Mouse (Mus musculus) liver, embryonic 14.5 days (tissue): ENCODE measurements around the gene Hdc. TPM values are rescaled to one million over a fixed set of nuclear protein-coding genes. Genes with fewer than 3 reads are reported as not detected.
"Not testable (repeated sequence)": the region's sequence is repeated elsewhere in the genome, so short reads cannot be mapped to it uniquely, and the experiment has no call there.

Experiments
- ATAC-seq: fragments of 200-750 bp; cut with Nextera tagmentation; 2 replicates; pipeline ENCODE4 v1.8.0; 2017; ENCODE audit warnings: moderate number of reproducible peaks, mild to moderate bottlenecking, moderate library complexity; ENCODE audit not compliant: insufficient read depth
- DNase-seq, 3 experiments: peaks; one replicate each; pipeline ENCODE4 v3.0.0-alpha.2; 2012 to 2013; ENCODE audit warnings: low read depth in 3 of 3, low spot score in 3 of 3
- H3K27ac ChIP-seq: fragments of 300-500 bp; sonication (generic); 2 replicates; pipeline ENCODE4 v1.5.1; 2014; ENCODE audit warnings: moderate library complexity, mild to moderate bottlenecking, control low read depth, inconsistent platforms
- H3K27me3 ChIP-seq: fragments of 300-500 bp; sonication (generic); 2 replicates; pipeline ENCODE4 v1.6.1; 2014; ENCODE audit warnings: mild to moderate bottlenecking, low read length, moderate library complexity; ENCODE audit not compliant: control insufficient read depth, insufficient read depth
- H3K36me3 ChIP-seq: fragments of 300-500 bp; sonication (generic); replicated peaks from 2 replicates; pipeline ENCODE4 v1.6.1; 2014; ENCODE audit warnings: low read depth; ENCODE audit not compliant: control insufficient read depth, insufficient read depth
- H3K4me1 ChIP-seq, 2 experiments: fragments of 200-500 bp in 1 of 2; fragments of 300-500 bp in 1 of 2; sonication (generic) in 1 of 2; replicated peaks; 2 replicates each; pipeline ENCODE4 v1.6.1; 2012 to 2014; ENCODE audit warnings: antibody characterized with exemption in 1 of 2, inconsistent platforms in 1 of 2, low read length in 1 of 2; ENCODE audit not compliant: control insufficient read depth in 2 of 2, insufficient read depth in 2 of 2
- H3K4me2 ChIP-seq: fragments of 300-500 bp; sonication (generic); 2 replicates; pipeline ENCODE4 v1.6.1; 2014; ENCODE audit warnings: low read depth, mild to moderate bottlenecking, control low read depth, moderate library complexity
- H3K4me3 ChIP-seq, 2 experiments: fragments of 200-500 bp in 1 of 2; fragments of 300-500 bp in 1 of 2; sonication (generic) in 1 of 2; 2 replicates each; pipeline ENCODE4 v1.5.1; 2012 to 2014; ENCODE audit warnings: low read depth in 2 of 2, low read length in 2 of 2, mild to moderate bottlenecking in 2 of 2, control low read depth in 1 of 2, inconsistent platforms in 1 of 2, moderate library complexity in 1 of 2; ENCODE audit not compliant: insufficient read depth in 1 of 2
- H3K9ac ChIP-seq: fragments of 300-500 bp; sonication (generic); replicated peaks from 2 replicates; pipeline ENCODE4 v1.6.1; 2014; ENCODE audit warnings: mild to moderate bottlenecking, control low read depth, moderate library complexity
- H3K9me3 ChIP-seq: fragments of 300-500 bp; sonication (generic); 2 replicates; pipeline ENCODE4 v1.6.1; 2016; ENCODE audit warnings: low read length, mixed read lengths; ENCODE audit not compliant: control insufficient read depth
- CTCF ChIP-seq: IDR thresholded peaks from 2 replicates; pipeline ENCODE4 v1.5.1; 2016; ENCODE audit warnings: antibody characterized with exemption, low read depth, control low read depth
- EP300 ChIP-seq: IDR thresholded peaks from 2 replicates; pipeline ENCODE4 v1.6.1; 2016; ENCODE audit warnings: antibody characterized with exemption, low read depth
- WGBS: fragments of 180-500 bp; shearing (Covaris S2); extraction: QIAGEN DNeasy Blood & Tissue Kit; methylation state at CpG from one replicate; pipeline ENCODE4 v1.1.7; 2014; ENCODE audit not compliant: insufficient replicate concordance; 5-methylcytosine and 5-hydroxymethylcytosine counted together
- polyA plus RNA-seq, 2 experiments: library from polyadenylated mRNA; depleted of rRNA in 1 of 2; stranded (reverse) in 1 of 2; unstranded in 1 of 2; fragments of >200 nt; fragmentation: Nextera tagmentation in 1 of 2; extraction: Ambion mirVana in 1 of 2; gene quantifications; 2 replicates each; pipeline versions ENCODE4 v1.2.1 to v1.2.3; 2012 to 2014

Gene Hdc
- polyA plus RNA-seq, 2 experiments: 4.6 to 7.8 TPM

DNA sequence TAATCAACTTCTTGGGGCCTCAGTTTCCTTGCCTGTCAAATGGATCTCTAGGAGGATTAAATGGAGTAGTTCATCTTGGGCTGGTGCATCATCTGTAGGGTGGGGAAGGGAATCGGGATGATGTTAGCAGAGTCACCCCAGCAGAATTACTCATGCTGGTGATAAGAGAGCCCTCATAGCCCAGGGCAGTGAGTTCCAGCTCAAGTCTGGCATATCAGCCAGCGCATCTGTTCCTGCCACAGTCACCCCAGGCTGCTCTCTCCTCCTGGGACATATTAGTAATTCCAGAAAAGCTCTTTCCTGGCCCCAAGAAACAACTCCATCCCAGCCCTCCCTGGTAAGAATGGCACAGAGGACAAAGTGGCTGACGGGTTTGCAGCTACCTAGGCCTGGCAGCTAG lies 3.7 kb downstream of the Hdc start:
- no peak for ATAC-seq
- H3K9me3 ChIP-seq: no peaks in the 10 kb centered on the region
- no peak for DNase-seq
- TF ChIP-seq EP300 (no peak), CTCF (no peak)
- H3K27ac ChIP-seq: no peak overlapping the region
- no peak overlapping the region for H3K4me2 ChIP-seq
- H3K4me3 ChIP-seq: no peak overlapping the region
- no peak overlapping the region for H3K9ac ChIP-seq
- H3K36me3 ChIP-seq: no peaks in the 10 kb centered on the region
- WGBS: 58% methylated on average over 3 of the region's 3 CpGs
- no peaks in the 10 kb centered on the region for H3K27me3 ChIP-seq
- peaks cover 0 to 5% of the 10 kb centered on the region in 2 experiments; a peak in 2 of 4 replicates for H3K4me1 ChIP-seq

DNA sequence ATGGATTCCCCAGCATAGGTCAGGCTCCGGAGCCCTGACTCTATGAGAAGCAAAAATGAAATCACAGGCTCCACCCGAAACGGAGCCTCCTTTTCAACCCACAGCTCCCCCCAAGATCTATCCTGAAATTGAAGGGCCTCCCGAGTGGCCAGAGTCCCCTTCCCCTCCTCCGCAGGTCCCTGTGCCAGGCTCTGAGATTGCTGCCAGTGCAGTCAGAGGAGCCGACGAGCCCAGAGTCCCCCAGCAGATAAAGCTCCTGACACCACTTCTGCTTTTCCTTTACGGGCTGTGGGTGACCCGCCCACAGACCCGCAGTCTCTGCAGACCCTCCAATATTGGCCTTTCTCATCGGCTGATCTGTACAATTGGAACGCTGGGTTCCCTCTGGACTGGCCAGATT lies 9.5 kb downstream of the Hdc start:
- H3K9ac ChIP-seq, ATAC-seq, H3K4me2 ChIP-seq, H3K4me3 ChIP-seq, H3K9me3 ChIP-seq, H3K4me1 ChIP-seq, H3K36me3 ChIP-seq, H3K27me3 ChIP-seq, H3K27ac ChIP-seq, DNase-seq: not testable (repeated sequence)
- 23% methylated on average over 12 of the region's 12 CpGs for WGBS

DNA sequence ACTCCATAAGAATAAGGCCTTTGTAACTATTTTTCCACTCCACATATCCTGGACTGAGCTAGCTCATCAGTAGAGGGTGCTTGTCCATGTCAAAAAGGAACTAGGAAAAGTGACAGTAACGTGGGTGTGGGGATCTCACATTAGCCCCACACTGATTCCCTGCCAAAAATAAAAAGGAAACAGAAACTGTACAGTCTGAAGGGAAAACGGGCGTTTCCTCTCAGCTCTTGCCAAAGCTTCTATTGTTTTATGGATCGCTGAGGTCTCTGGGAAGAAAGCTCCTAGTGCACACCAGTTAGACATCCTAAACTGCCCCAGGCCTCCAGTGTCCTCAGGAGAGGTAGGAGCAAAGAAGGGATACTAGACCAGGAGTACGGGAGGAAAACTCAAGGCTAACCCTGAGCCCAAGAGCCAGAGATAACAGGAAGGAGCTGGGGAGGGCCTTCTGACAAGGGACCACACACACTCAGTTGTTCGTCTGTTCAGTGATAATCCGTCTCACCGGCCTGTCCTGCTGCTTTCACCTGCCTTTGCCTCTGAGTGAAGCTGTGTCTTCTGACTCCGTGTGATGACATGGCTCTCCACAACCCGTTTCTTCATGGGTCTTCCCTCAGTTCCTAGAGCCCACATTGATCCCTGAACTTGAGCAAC lies 11.4 kb downstream of the Hdc start:
- H3K27me3 ChIP-seq: no peaks in the 10 kb centered on the region
- no peak overlapping the region for H3K9ac ChIP-seq
- no peak overlapping the region for H3K4me2 ChIP-seq
- H3K4me3 ChIP-seq: no peak overlapping the region
- DNase-seq (no peak), ATAC-seq (no peak)
- no peaks in the 10 kb centered on the region for H3K4me1 ChIP-seq
- no peak for TF ChIP-seq EP300
- no peak for TF ChIP-seq CTCF
- H3K27ac ChIP-seq: no peak overlapping the region
- no peaks in the 10 kb centered on the region for H3K36me3 ChIP-seq
- no peaks in the 10 kb centered on the region for H3K9me3 ChIP-seq
- 29% methylated on average over 10 of the region's 10 CpGs for WGBS

DNA sequence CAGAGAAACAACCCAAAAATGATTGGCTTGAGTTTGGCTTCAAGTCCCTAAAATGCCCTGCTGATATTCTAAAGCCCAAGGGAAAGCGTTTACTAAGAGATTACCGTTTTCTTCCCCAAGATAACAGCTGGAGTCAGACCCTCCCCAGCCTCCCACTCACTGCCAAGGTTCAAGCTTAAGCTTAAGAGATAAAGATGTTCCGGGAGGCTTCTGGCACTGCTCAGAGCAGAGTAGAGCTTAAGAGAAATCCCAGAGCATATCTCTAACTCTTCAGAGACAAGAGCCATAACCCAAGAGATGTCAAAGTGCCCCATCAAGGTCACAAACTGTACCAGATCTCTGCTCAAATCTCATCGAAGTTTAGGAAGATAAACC lies 12.4 kb downstream of the Hdc start:
- TF ChIP-seq EP300 (no peak), CTCF (no peak)
- DNase-seq (no peak), ATAC-seq (no peak)
- Histone ChIP-seq H3K4me3 (no peak overlapping the region), H3K36me3 (no peaks in the 10 kb centered on the region), H3K27ac (no peak overlapping the region), H3K4me2 (no peak overlapping the region), H3K27me3 (no peaks in the 10 kb centered on the region), H3K9me3 (no peaks in the 10 kb centered on the region), H3K9ac (no peak overlapping the region), H3K4me1 (no peaks in the 10 kb centered on the region)
- 15% methylated on average over 4 of the region's 4 CpGs for WGBS

DNA sequence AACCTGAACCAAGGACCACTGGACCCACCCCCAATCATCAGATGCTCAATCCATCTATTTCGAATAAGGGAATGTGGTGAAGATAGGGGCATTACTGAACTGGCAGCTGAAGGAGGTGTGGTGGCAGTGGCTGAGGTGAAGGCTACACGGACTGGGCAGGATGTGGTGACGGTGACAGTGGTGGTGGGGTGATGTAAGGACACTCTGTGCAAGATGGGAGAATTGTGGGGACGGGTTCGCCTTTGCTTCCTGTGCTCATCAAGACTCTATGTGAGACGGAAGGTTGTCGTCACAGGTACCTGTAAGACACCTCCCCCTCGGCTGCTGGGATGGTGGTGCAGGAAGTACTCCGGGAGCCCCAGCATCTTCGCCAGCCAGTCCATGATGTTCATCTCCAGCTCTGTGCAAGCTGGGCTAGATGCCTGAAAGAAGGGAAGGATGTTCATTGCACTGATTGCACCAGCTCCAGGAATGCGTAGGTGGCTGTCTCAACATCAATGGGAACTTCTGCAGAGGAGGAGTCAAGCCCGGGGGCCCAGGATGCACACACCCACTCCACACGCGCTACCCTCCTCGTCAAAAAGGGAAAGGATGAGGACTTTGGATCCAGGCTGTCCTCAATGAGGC lies 12.9 kb downstream of the Hdc start:
- Histone ChIP-seq H3K36me3 (no peaks in the 10 kb centered on the region), H3K9ac (no peak overlapping the region), H3K4me2 (no peak overlapping the region), H3K27me3 (no peaks in the 10 kb centered on the region), H3K9me3 (no peaks in the 10 kb centered on the region), H3K27ac (no peak overlapping the region), H3K4me3 (no peak overlapping the region), H3K4me1 (no peaks in the 10 kb centered on the region)
- DNase-seq (no peak), ATAC-seq (no peak)
- TF ChIP-seq EP300 (no peak), CTCF (no peak)
- 60% methylated on average over 15 of the region's 15 CpGs for WGBS
